Mouse (Mus musculus) G1E (cell line): Measurements from ENCODE around the gene Slc37a2.

Source experiments
- CTCF ChIP-seq: IDR thresholded peaks from 2 replicates; pipeline ENCODE4 v1.5.1; 2012; ENCODE audit warnings: low read depth, low read length, inconsistent platforms, mixed read lengths
- GATA1 ChIP-seq: IDR thresholded peaks from 2 replicates; pipeline ENCODE4 v1.6.1; 2012; ENCODE audit warnings: borderline replicate concordance, low read length, inconsistent platforms, mixed read lengths
- TAL1 ChIP-seq: conservative IDR thresholded peaks from 2 replicates; pipeline ENCODE4 v1.6.1; 2012; ENCODE audit warnings: low read depth, low read length, inconsistent platforms, mixed read lengths

- TF ChIP-seq CTCF = no peak
- TF ChIP-seq GATA1 = no peak
- no peak for TF ChIP-seq TAL1
These were observed 19.4 kb downstream of the Slc37a2 start for GRCm38 (mm10) chr9:37235951-37236737.
